Mouse (Mus musculus) monocyte, adult 5-6 weeks (primary cell): ENCODE data around the gene Hacd3. TPM values are rescaled to one million over a fixed set of nuclear protein-coding genes. Genes with fewer than 3 reads are reported as not detected.

Source experiments
- ATAC-seq: fragments of 153-309, 156-312 bp; replicated peaks from 2 replicates; pipeline ENCODE4 v1.8.0; 2017; ENCODE audit warnings: mild to moderate bottlenecking; ENCODE audit not compliant: low TSS enrichment, insufficient number of reproducible peaks, severe bottlenecking, poor library complexity, low FRiP score
- total RNA-seq: library from RNA; stranded (forward); fragments of 200-1000, 200-491, 200-594 nt; gene quantifications from 3 replicates; pipeline ENCODE4 v1.2.3, GENCODE M21; 2017

Gene Hacd3
- 19.3 to 27.9 TPM (median 27.4 TPM) in 3 replicates for total RNA-seq

GRCm38 (mm10) chr9:65020991-65021886 lies at the start of gene Hacd3:
Gene Hacd3, minus strand, starts transcription at chr9:65021693.
- ATAC-seq, result peak; percentile 89

- ATAC-seq, result no peak
These were observed 49.1 kb upstream of the Hacd3 start for GRCm38 (mm10) chr9:65070587-65070986.

GRCm38 (mm10) chr9:65064251-65064650 lies 42.8 kb upstream of the Hacd3 start:
- no peak for ATAC-seq

- ATAC-seq, result no peak
These were observed 29.5 kb upstream of the Hacd3 start for GRCm38 (mm10) chr9:65050981-65051380.

- no peak for ATAC-seq
These were observed 27.9 kb upstream of the Hacd3 start for GRCm38 (mm10) chr9:65049422-65049821.

- no peak for ATAC-seq
These were observed 25.5 kb upstream of the Hacd3 start for GRCm38 (mm10) chr9:65046993-65047392.

GRCm38 (mm10) chr9:65041430-65041829 lies 19.9 kb upstream of the Hacd3 start:
- no peak for ATAC-seq

GRCm38 (mm10) chr9:65036861-65037260 lies 15.4 kb upstream of the Hacd3 start:
- no peak for ATAC-seq

GRCm38 (mm10) chr9:65036456-65036855 lies 15.0 kb upstream of the Hacd3 start:
- no peak for ATAC-seq

- ATAC-seq, result peak; percentile 93
These were observed 11.0 kb upstream of the Hacd3 start, which contains the start of gene Dpp8 for GRCm38 (mm10) chr9:65032269-65033108. Gene Dpp8, plus strand, starts transcription at chr9:65032414.

- no peak for ATAC-seq
These were observed 10.4 kb upstream of the Hacd3 start for GRCm38 (mm10) chr9:65031894-65032268.

- peak; percentile 61 for ATAC-seq
These were observed 9.9 kb upstream of the Hacd3 start for GRCm38 (mm10) chr9:65031355-65031754.

GRCm38 (mm10) chr9:65028313-65028712 lies 6.8 kb upstream of the Hacd3 start:
- no peak for ATAC-seq

GRCm38 (mm10) chr9:65027241-65027640 lies 5.7 kb upstream of the Hacd3 start:
- ATAC-seq, result no peak

GRCm38 (mm10) chr9:65023447-65023846 lies 2.0 kb upstream of the Hacd3 start:
- no peak for ATAC-seq

- ATAC-seq, result no peak
These were observed 1.2 kb upstream of the Hacd3 start for GRCm38 (mm10) chr9:65022580-65023135.

GRCm38 (mm10) chr9:65021887-65022579 lies 540 bp upstream of the Hacd3 start:
- no peak for ATAC-seq

GRCm38 (mm10) chr9:65020128-65020527 lies 1.4 kb downstream of the Hacd3 start:
- no peak for ATAC-seq

GRCm38 (mm10) chr9:65019146-65019545 lies 2.3 kb downstream of the Hacd3 start:
- no peak for ATAC-seq
